Mouse (Mus musculus) erythroblast, embryonic 14.5 days (primary cell): ENCODE data around the gene Xxylt1.

ENCODE experiments used
- GATA1 ChIP-seq: IDR thresholded peaks from 2 replicates; pipeline ENCODE4 v1.6.1; 2012; ENCODE audit warnings: low read length, inconsistent platforms, mixed read lengths
- TAL1 ChIP-seq: IDR thresholded peaks from 3 replicates; pipeline ENCODE4 v1.6.1; 2012; ENCODE audit warnings: low read length, inconsistent platforms, mixed read lengths

DNA sequence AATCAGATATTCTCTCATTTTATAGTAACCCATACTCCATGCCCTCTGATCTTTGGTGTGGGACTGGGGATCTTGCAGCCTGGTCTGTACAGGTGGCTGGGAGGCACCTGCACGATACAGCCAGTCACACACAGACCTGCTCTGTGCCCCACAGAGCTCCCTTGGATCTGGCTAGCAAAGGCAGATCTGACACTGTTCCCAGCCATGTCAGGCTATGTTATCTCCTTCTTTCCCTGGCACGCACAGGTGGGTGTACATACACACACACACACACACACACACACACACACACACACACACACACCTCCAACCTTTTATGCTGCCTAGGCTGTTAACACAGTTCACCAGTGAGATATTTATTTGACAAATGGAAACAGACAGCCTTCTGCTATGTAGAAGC lies 82.5 kb downstream of the Xxylt1 start:
- no peak for TF ChIP-seq TAL1
- no peak for TF ChIP-seq GATA1
